Mouse (Mus musculus) CH12.LX (cell line): Measurements from ENCODE around the gene Nat9.
A peak's percentile ranks its signal among the peaks of the same experiment; 100 is the strongest.

Source experiments
- CHD2 ChIP-seq: IDR thresholded peaks from 2 replicates; pipeline ENCODE4 v1.6.1; 2011; ENCODE audit warnings: low read length, improper control_type of control experiment
- CTCF ChIP-seq, 2 experiments: IDR thresholded peaks in 1 of 2; conservative IDR thresholded peaks in 1 of 2; 2 replicates each; pipeline ENCODE4 v1.5.1; 2011 to 2012; ENCODE audit warnings: low read depth in 2 of 2, low read length in 2 of 2, improper control_type of control experiment in 1 of 2, inconsistent platforms in 1 of 2, mild to moderate bottlenecking in 1 of 2, moderate library complexity in 1 of 2
- EP300 ChIP-seq: IDR thresholded peaks from 2 replicates; pipeline ENCODE4 v1.6.1; 2011; ENCODE audit warnings: low read length, improper control_type of control experiment
- POLR2A ChIP-seq: IDR thresholded peaks from 2 replicates; pipeline ENCODE4 v1.6.1; 2011; ENCODE audit warnings: low read depth, mild to moderate bottlenecking, improper control_type of control experiment, low read length
- TBP ChIP-seq: conservative IDR thresholded peaks from 2 replicates; pipeline ENCODE4 v1.6.1; 2011; ENCODE audit warnings: low read depth, low read length, improper control_type of control experiment
- USF1 ChIP-seq: IDR thresholded peaks from 2 replicates; pipeline ENCODE4 v1.6.1; 2014; ENCODE audit warnings: low read depth, mild to moderate bottlenecking, inconsistent platforms, low read length, improper control_type of control experiment
- USF2 ChIP-seq: conservative IDR thresholded peaks from 2 replicates; pipeline ENCODE4 v1.6.1; 2011; ENCODE audit warnings: low read depth, low read length, improper control_type of control experiment
- ZKSCAN1 ChIP-seq: IDR thresholded peaks from 2 replicates; pipeline ENCODE4 v1.6.1; 2012; ENCODE audit warnings: low read depth, inconsistent platforms, low read length, improper control_type of control experiment, borderline replicate concordance
- ZNF384 ChIP-seq: IDR thresholded peaks from 2 replicates; pipeline ENCODE4 v1.6.1; 2012; ENCODE audit warnings: low read depth, low read length, improper control_type of control experiment, inconsistent platforms

DNA sequence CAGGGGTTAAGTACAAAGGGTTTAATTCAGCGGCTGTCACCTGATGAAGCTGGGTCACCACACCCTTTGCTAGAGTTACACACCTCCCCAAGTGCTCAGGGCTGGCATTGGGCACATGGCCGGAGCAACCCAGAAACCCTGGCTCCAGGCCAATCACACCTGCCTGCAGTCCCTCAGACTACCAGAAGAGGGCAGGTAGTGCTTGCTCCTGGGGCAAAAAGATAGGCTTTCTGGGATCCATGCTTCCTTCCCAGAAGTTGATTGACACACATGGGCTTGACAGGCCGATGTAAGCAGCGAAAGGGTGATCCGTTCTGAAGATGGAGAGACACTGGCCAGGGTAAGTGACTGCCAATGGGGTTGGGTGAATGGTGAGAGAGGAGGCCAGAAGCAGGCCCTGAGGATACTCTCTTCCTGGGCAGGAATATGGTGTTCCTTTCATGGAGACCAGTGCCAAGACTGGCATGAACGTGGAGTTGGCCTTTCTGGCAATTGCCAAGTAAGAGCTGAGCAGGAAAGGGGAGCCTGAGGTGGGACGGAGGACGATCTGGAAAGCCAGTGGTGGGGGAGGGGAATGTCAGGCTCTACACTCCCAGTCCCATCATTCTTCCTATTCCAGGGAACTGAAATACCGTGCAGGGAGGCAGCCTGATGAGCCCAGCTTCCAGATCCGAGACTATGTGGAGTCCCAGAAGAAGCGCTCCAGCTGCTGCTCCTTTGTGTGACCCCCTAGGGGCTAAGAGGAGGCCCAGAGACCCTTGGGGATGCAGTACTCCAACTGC lies 27.5 kb downstream of the Nat9 start:
- TF ChIP-seq ZKSCAN1 (no peak), CTCF (conservative IDR thresholded peaks at IDR 0.05 in 1 of 2, IDR thresholded peaks at IDR 0.05 in 1 of 2; ENCODE audit: low read depth in 2 of 2, low read length in 2 of 2) (peak; percentile 51 to 87), EP300 (no peak), ZNF384 (no peak), USF1 (no peak), USF2 (no peak), POLR2A (no peak), TBP (no peak), CHD2 (no peak)
